Comparison of ENCODE assay signal across 9 mouse cellular contexts in genomic region chr11:112817829-112818650, GRCm38 (mm10). TPM values are rescaled to one million over a fixed set of nuclear protein-coding genes. Genes with fewer than 3 reads are reported as not detected.
DNase-seq lines count a peak whose midpoint lies in the region; ATAC-seq lines count a peak whose summit lies in the region.
"Had no signal": no experiment of that assay in that cellular context is flagged by ENCODE, and none has a peak within 500 bp of the region (broad histone marks: within the 10 kb centered on the region; RNA-seq: fewer than 3 reads in every experiment).

No protein-coding gene starts in this region.

- H3K9ac ChIP-seq in forebrain, embryonic 16.5 days (replicated peaks; ENCODE audit: low read depth, low read length) = no peak overlapping the region
- H3K9ac ChIP-seq in midbrain, embryonic 13.5 days (replicated peaks) = no peak overlapping the region
- H3K9ac ChIP-seq: liver, embryonic 13.5 days had no signal

- peak; percentile 42 to 48 for DNase-seq in cerebellum, postnatal 14 days
- no peak for DNase-seq in cerebellum, adult 9-11 months
- peak; percentile 21 for DNase-seq in Muller cell, postnatal 12 days (ENCODE audit: inconsistent ontology term)
- no peak for DNase-seq in adrenal gland, adult 8-10 months
- DNase-seq in kidney, adult 9 months = no peak
- DNase-seq in kidney, adult 11 months = no peak
- DNase-seq: liver, embryonic 13.5 days had no signal

- 25% methylated on average over 14 of the region's 14 CpGs for WGBS in forebrain, embryonic 16.5 days
- 52% methylated on average over 14 of the region's 14 CpGs for WGBS in midbrain, embryonic 13.5 days

- H3K27me3 ChIP-seq in forebrain, embryonic 16.5 days (replicated peaks; ENCODE audit: control insufficient read depth, insufficient read depth, low read length) = no peaks in the 10 kb centered on the region
- H3K27me3 ChIP-seq in midbrain, embryonic 13.5 days = no peaks in the 10 kb centered on the region
- H3K27me3 ChIP-seq: liver, embryonic 13.5 days had no signal

- peaks cover 13% of the 10 kb centered on the region for H3K4me1 ChIP-seq in forebrain, embryonic 16.5 days (replicated peaks; ENCODE audit: control insufficient read depth, insufficient read depth, low read length)
- H3K4me1 ChIP-seq in midbrain, embryonic 13.5 days (replicated peaks) = peaks cover 29% of the 10 kb centered on the region
- H3K4me1 ChIP-seq: liver, embryonic 13.5 days had no signal

- H3K4me2 ChIP-seq in forebrain, embryonic 16.5 days (ENCODE audit: low read length) = no peak overlapping the region
- no peak overlapping the region for H3K4me2 ChIP-seq in midbrain, embryonic 13.5 days (replicated peaks)
- H3K4me2 ChIP-seq: liver, embryonic 13.5 days had no signal

- no peaks in the 10 kb centered on the region for H3K36me3 ChIP-seq in forebrain, embryonic 16.5 days (ENCODE audit: control insufficient read depth, insufficient read depth)
- no peaks in the 10 kb centered on the region for H3K36me3 ChIP-seq in midbrain, embryonic 13.5 days
- H3K36me3 ChIP-seq: liver, embryonic 13.5 days had no signal

- H3K27ac ChIP-seq in forebrain, embryonic 16.5 days (ENCODE audit: low read length) = peak overlapping the region; percentile 19; the same call in 1 of the 2 replicates
- peak overlapping the region; percentile 20; the same call in 1 of the 2 replicates for H3K27ac ChIP-seq in midbrain, embryonic 13.5 days
- H3K27ac ChIP-seq: liver, embryonic 13.5 days had no signal

- peak; percentile 81 for ATAC-seq in forebrain, embryonic 16.5 days
- ATAC-seq in midbrain, embryonic 13.5 days = peak; percentile 85

- no peak overlapping the region for H3K4me3 ChIP-seq in forebrain, embryonic 16.5 days (replicated peaks; ENCODE audit: low read length)
- no peak overlapping the region for H3K4me3 ChIP-seq in midbrain, embryonic 13.5 days (replicated peaks)
- H3K4me3 ChIP-seq: liver, embryonic 13.5 days had no signal

- H3K9me3 ChIP-seq in forebrain, embryonic 16.5 days (ENCODE audit: control insufficient read depth, low read length) = no peaks in the 10 kb centered on the region
- H3K9me3 ChIP-seq in midbrain, embryonic 13.5 days = no peaks in the 10 kb centered on the region
- H3K9me3 ChIP-seq: liver, embryonic 13.5 days had no signal

RNA-seq across cellular contexts. Expression of gene Sox9, which starts 36.0 kb away (rescaled TPM):
- 48.4 and 60.3 TPM in 2 replicates for polyA plus RNA-seq in forebrain, embryonic 16.5 days (2015; fragmentation: Nextera tagmentation; extraction: Ambion mirVana)
- 71.5 and 83.9 TPM in 2 replicates for polyA plus RNA-seq in midbrain, embryonic 13.5 days (2015; fragmentation: Nextera tagmentation; extraction: Ambion mirVana)
- 1 to 10 TPM; 1.2 to 3.8 (median 2.5) TPM for total RNA-seq in adrenal gland, adult 8-10 months (2022)

Comparison
In these comparisons a context has a peak if more than half of its experiments do, and no peak if none do; other contexts are left out.
1. DNase-seq: peak in cerebellum, postnatal 14 days (2 of 2) and Muller cell, postnatal 12 days (single experiment); none in cerebellum, adult 9-11 months (single experiment), adrenal gland, adult 8-10 months (single experiment), kidney, adult 9 months (single experiment) and kidney, adult 11 months (single experiment).